Mouse (Mus musculus) small intestine, adult 2 months (tissue): Measurements from ENCODE around the gene Eif2b5.

Experiments
- CTCF ChIP-seq: fragments of 200-500 bp; IDR thresholded peaks from 2 replicates; pipeline ENCODE4 v1.5.1; 2012; ENCODE audit warnings: low read depth, mild to moderate bottlenecking, control low read depth, inconsistent platforms, low read length, moderate library complexity, mixed read lengths; ENCODE audit not compliant: insufficient replicate concordance, insufficient read length; ENCODE audit errors: extremely low read depth
- POLR2A ChIP-seq: fragments of 200-500 bp; IDR thresholded peaks from 2 replicates; pipeline ENCODE4 v1.6.1; 2012; ENCODE audit warnings: low read depth, mild to moderate bottlenecking, control low read depth, inconsistent platforms, low read length, moderate library complexity

GRCm38 (mm10) chr16:20464725-20465124, 33.9 kb upstream of the Eif2b5 start:
- TF ChIP-seq CTCF (no peak), POLR2A (no peak)
